Mouse (Mus musculus): ENCODE measurements around the gene Olfr591. TPM values are rescaled to one million over a fixed set of nuclear protein-coding genes. Genes with fewer than 3 reads are reported as not detected.
"Not testable (repeated sequence)": the region's sequence is repeated elsewhere in the genome, so short reads cannot be mapped to it uniquely, and the experiment has no call there.

The Olfr591 gene
- polyA plus RNA-seq (2016; fragmentation: Nextera tagmentation; extraction: Ambion mirVana), result not detected in 2 replicates

- DNase-seq (ENCODE audit: low spot score), result no peak
- Histone ChIP-seq H3K27ac (no peak within 1 kb of the TSS), H3K36me3 (no peaks in the 10 kb centered on the region), H3K9me3 (peaks cover 12% of the 10 kb centered on the region; the same call in 1 of the 2 replicates), H3K4me3 (no peak within 1 kb of the TSS), H3K27me3 (ENCODE audit: insufficient read depth, poor library complexity, severe bottlenecking) (no peaks in the 10 kb centered on the region), H3K4me1 (replicated peaks) (no peaks in the 10 kb centered on the region)
- 81% methylated on average over 1 of the region's 1 CpGs for WGBS
Observed at GRCm38 (mm10) chr7:103178240-103178639, at the start of gene Olfr591. Gene Olfr591 (minus strand): TSS chr7:103178340.

DNA sequence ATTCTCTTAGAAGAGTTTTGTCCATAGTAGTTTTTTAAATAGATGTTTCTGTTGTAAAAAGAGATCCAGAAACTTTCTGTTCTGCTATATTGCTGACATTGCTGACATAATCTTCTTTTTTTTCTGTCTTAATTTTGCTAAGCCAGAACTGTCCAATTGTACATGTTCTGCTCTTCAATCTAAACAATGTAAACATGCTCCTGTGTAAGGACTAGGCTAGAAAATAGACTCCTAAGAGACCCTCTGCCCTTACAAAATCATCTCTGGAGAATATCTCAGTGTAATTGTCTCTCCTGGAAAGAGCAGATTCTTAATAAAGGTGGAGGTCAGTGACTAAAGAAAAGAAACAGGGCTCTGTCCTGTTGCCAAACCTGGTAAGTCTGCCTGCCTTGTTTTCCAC is 38.6 kb upstream of the Olfr591 start, which contains the start of gene Olfr594:
Gene Olfr594, plus strand, starts transcription at position 301 of the 400 bp plus-strand sequence.
- Histone ChIP-seq H3K4me1 (replicated peaks) (no peaks in the 10 kb centered on the region), H3K27ac (no peak within 1 kb of the TSS), H3K4me3 (no peak within 1 kb of the TSS), H3K27me3 (ENCODE audit: insufficient read depth, poor library complexity, severe bottlenecking) (no peaks in the 10 kb centered on the region), H3K36me3 (no peaks in the 10 kb centered on the region), H3K9me3 (no peaks in the 10 kb centered on the region)
- DNase-seq (ENCODE audit: low spot score), result no peak

DNA sequence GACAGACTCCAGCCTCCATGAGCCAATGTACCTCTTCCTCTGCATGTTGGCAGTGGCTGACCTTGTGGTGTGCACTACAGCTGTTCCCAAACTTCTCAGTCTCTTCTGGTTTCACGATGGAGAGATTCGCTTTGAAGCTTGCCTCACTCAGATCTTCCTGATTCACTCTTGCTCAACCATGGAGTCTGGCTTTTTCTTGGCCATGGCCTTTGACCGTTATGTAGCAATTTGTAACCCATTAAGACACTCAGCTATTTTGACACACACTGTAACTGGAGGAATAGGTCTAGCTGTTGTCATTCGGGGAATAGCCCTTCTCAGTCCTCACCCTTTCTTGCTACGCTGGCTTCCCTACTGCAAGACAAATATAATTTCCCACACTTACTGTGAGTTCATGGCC is 33.9 kb upstream of the Olfr591 start:
- 92% methylated on average over 5 of the region's 5 CpGs for WGBS
- not testable (repeated sequence) for H3K9me3 ChIP-seq; H3K4me3 ChIP-seq; H3K36me3 ChIP-seq; H3K4me1 ChIP-seq (replicated peaks); H3K27me3 ChIP-seq (ENCODE audit: insufficient read depth, poor library complexity, severe bottlenecking); DNase-seq (ENCODE audit: low spot score); H3K27ac ChIP-seq

DNA sequence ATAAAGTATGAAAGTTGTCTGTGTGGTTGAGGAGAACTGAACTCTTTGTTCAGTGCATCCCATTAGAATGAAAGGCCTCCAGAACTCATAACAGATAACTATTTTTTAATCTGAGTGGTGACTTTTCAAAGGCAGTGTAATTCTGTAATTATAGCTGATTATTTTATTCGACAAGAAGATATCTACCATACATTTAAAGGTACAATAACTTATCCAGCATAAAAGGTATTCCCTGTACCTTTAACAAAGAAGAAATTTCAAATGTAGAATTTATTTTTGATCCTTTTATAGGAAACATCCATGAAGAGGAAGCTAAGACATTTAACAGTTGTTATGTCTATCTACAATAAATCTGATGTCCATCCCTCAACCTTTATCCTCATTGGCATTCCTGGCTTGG is 33.4 kb upstream of the Olfr591 start, which contains the start of gene Olfr593:
Gene Olfr593, plus strand, starts transcription at position 301 of the 400 bp plus-strand sequence.
- Histone ChIP-seq H3K27ac (no peak within 1 kb of the TSS), H3K4me1 (replicated peaks) (no peaks in the 10 kb centered on the region), H3K27me3 (ENCODE audit: insufficient read depth, poor library complexity, severe bottlenecking) (no peaks in the 10 kb centered on the region), H3K4me3 (no peak within 1 kb of the TSS), H3K36me3 (no peaks in the 10 kb centered on the region), H3K9me3 (no peaks in the 10 kb centered on the region)
- DNase-seq (ENCODE audit: low spot score), result no peak
- WGBS, result 75% methylated on average over 1 of the region's 1 CpGs

- 90% methylated on average over 1 of the region's 1 CpGs for WGBS
- not testable (repeated sequence) for H3K4me1 ChIP-seq (replicated peaks)
Observed at GRCm38 (mm10) chr7:103184503-103184902, 6.4 kb upstream of the Olfr591 start, which contains the start of gene Olfr592. Gene Olfr592 (plus strand): TSS chr7:103184803.

DNA sequence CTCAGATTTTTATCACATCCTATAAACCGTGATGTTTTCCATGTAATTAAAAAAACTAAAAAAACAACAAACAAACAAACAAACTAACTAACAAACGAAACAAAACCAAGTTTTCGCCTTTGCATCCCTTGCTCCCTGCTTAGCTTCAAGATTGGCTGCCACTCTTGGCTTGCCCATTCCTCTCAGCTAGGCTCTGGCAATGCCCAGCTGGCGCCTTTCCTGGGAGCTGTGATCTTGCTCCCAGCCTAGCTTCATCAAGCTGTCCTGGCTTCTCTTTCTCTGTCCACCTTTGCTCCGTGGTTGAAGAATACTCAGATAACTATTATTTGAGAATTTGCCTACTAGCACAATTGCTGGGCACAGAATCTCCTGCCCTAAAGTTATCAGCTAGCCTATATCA is 8.4 kb downstream of the Olfr591 start:
- no peaks in the 10 kb centered on the region for H3K4me1 ChIP-seq (replicated peaks)
- 80% methylated on average over 5 of the region's 5 CpGs for WGBS
- no peak overlapping the region for H3K4me3 ChIP-seq
- H3K9me3 ChIP-seq, result no peaks in the 10 kb centered on the region
- no peak overlapping the region for H3K27ac ChIP-seq
- no peaks in the 10 kb centered on the region for H3K36me3 ChIP-seq
- H3K27me3 ChIP-seq (ENCODE audit: insufficient read depth, poor library complexity, severe bottlenecking), result no peaks in the 10 kb centered on the region
- no peak for DNase-seq (ENCODE audit: low spot score)

More at GRCm38 (mm10) chr7:103184503-103184902, 6.4 kb upstream of the Olfr591 start, which contains the start of gene Olfr592:
- not testable (repeated sequence) for H3K27me3 ChIP-seq (ENCODE audit: insufficient read depth, poor library complexity, severe bottlenecking); H3K4me3 ChIP-seq; H3K36me3 ChIP-seq; DNase-seq (ENCODE audit: low spot score); H3K27ac ChIP-seq
- H3K9me3 ChIP-seq, result peaks cover 15% of the 10 kb centered on the region; the same call in 1 of the 2 replicates

DNA sequence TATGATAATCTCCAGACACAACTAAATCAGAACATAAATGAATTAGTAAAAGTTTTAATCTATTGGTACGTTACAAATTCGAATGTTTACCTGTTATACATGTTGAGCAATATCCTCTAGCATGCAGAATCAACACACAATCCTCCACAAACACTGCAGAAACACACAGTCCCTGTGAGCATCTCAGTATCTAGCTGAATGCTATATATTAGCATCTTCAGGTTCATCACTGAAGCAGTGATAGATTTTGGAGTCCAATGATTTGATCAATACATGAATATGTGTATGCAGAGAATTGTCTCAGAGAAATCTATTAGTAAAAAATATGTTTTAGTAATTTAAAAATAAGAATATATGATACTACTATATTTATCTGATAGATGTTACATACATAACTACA is 21.9 kb downstream of the Olfr591 start, which contains the start of gene Olfr589:
Gene Olfr589, minus strand, starts transcription at position 101 of the 400 bp plus-strand sequence.
- WGBS, result 72% methylated on average over 2 of the region's 2 CpGs
- DNase-seq (ENCODE audit: low spot score), result no peak
- Histone ChIP-seq H3K27me3 (ENCODE audit: insufficient read depth, poor library complexity, severe bottlenecking) (no peaks in the 10 kb centered on the region), H3K4me1 (replicated peaks) (no peaks in the 10 kb centered on the region), H3K36me3 (no peaks in the 10 kb centered on the region), H3K9me3 (no peaks in the 10 kb centered on the region), H3K4me3 (no peak within 1 kb of the TSS), H3K27ac (no peak within 1 kb of the TSS)

DNA sequence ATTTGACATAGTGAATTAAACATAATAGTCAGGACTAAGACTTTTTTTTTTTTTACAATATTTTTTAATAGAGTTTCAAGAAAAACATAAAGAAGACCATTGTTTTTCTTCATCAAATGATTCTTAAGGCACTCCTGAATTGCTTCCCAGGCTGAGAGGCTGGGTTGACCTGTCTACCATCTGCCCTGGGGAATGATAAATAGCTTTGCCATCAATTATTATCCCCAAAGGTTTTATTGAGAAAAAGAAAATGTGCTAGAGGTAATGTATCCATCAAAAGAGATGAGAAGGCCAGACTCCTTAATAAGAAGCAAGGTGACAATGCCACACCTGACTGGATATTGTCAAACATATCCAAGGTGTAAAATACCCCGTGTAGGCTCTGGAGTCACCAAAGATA is 37.6 kb downstream of the Olfr591 start, which contains the start of gene Olfr588-ps1:
Gene Olfr588-ps1, plus strand, starts transcription at position 301 of the 400 bp plus-strand sequence.
- 87% methylated on average over 1 of the region's 1 CpGs for WGBS
- Histone ChIP-seq H3K27me3 (ENCODE audit: insufficient read depth, poor library complexity, severe bottlenecking) (no peaks in the 10 kb centered on the region), H3K9me3 (no peaks in the 10 kb centered on the region), H3K36me3 (no peaks in the 10 kb centered on the region), H3K4me3 (no peak within 1 kb of the TSS), H3K27ac (no peak within 1 kb of the TSS), H3K4me1 (replicated peaks) (no peaks in the 10 kb centered on the region)
- DNase-seq (ENCODE audit: low spot score), result no peak

DNA sequence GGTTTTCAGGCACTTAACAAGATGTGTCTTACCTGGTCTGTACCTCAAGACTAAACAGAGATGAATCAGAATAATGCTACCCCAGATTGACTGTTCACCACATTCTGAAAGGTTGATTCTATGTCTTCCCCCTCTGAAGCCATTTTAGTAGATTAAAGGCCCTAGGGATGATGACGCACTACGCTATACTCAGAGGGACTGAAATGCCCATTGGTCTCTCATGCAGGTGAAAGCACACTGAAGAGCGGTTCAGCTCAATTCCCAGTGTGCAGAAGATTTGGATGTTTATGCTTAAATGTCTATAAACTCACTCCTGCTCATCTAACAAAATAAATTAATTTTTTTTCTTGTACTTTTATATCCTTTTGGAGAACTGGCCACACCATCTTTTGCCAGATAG is 52.6 kb downstream of the Olfr591 start, which contains the start of gene Olfr586:
Gene Olfr586, minus strand, starts transcription at position 101 of the 400 bp plus-strand sequence.
- 94% methylated on average over 3 of the region's 3 CpGs for WGBS
- Histone ChIP-seq H3K27me3 (ENCODE audit: insufficient read depth, poor library complexity, severe bottlenecking) (no peaks in the 10 kb centered on the region), H3K4me3 (no peak within 1 kb of the TSS), H3K36me3 (no peaks in the 10 kb centered on the region), H3K4me1 (replicated peaks) (no peaks in the 10 kb centered on the region), H3K9me3 (no peaks in the 10 kb centered on the region), H3K27ac (no peak within 1 kb of the TSS)
- no peak for DNase-seq (ENCODE audit: low spot score)

GRCm38 (mm10) chr7:103119406-103119805 is 58.7 kb downstream of the Olfr591 start:
- no peaks in the 10 kb centered on the region for H3K4me1 ChIP-seq (replicated peaks)
- H3K36me3 ChIP-seq, result no peaks in the 10 kb centered on the region
- no peaks in the 10 kb centered on the region for H3K27me3 ChIP-seq (ENCODE audit: insufficient read depth, poor library complexity, severe bottlenecking)
- no peak overlapping the region for H3K4me3 ChIP-seq
- WGBS, result 47% methylated on average over 3 of the region's 3 CpGs
- no peak overlapping the region for H3K27ac ChIP-seq
- DNase-seq (ENCODE audit: low spot score), result no peak
- H3K9me3 ChIP-seq, result no peaks in the 10 kb centered on the region

Other genes with a start within 250 kb of the Olfr591 start
- not detected in 2 replicates for gene Olfr573-ps1, start 235.8 kb downstream of the Olfr591 start, polyA plus RNA-seq (2016; fragmentation: Nextera tagmentation; extraction: Ambion mirVana)
- gene Olfr574, start 229.9 kb downstream of the Olfr591 start, polyA plus RNA-seq (2016; fragmentation: Nextera tagmentation; extraction: Ambion mirVana), result not detected in 2 replicates
- gene Olfr575, start 219.6 kb downstream of the Olfr591 start, polyA plus RNA-seq (2016; fragmentation: Nextera tagmentation; extraction: Ambion mirVana), result not detected in 2 replicates
- gene Olfr576, start 215.7 kb downstream of the Olfr591 start, polyA plus RNA-seq (2016; fragmentation: Nextera tagmentation; extraction: Ambion mirVana), result not detected in 2 replicates
- gene Olfr577, start 202.4 kb downstream of the Olfr591 start, polyA plus RNA-seq (2016; fragmentation: Nextera tagmentation; extraction: Ambion mirVana), result not detected in 2 replicates
- gene Olfr578, start 189.0 kb downstream of the Olfr591 start, polyA plus RNA-seq (2016; fragmentation: Nextera tagmentation; extraction: Ambion mirVana), result not detected in 2 replicates
- gene Olfr582, start 140.3 kb downstream of the Olfr591 start, polyA plus RNA-seq (2016; fragmentation: Nextera tagmentation; extraction: Ambion mirVana), result not detected in 2 replicates
- not detected in 2 replicates for gene Olfr583, start 127.0 kb downstream of the Olfr591 start, polyA plus RNA-seq (2016; fragmentation: Nextera tagmentation; extraction: Ambion mirVana)
- gene Olfr584, start 96.5 kb downstream of the Olfr591 start, polyA plus RNA-seq (2016; fragmentation: Nextera tagmentation; extraction: Ambion mirVana), result not detected in 2 replicates
- gene Olfr585, start 80.6 kb downstream of the Olfr591 start, polyA plus RNA-seq (2016; fragmentation: Nextera tagmentation; extraction: Ambion mirVana), result not detected in 2 replicates
- not detected in 2 replicates for gene Olfr586, start 52.7 kb downstream of the Olfr591 start, polyA plus RNA-seq (2016; fragmentation: Nextera tagmentation; extraction: Ambion mirVana)
- gene Olfr588-ps1, start 37.5 kb downstream of the Olfr591 start, polyA plus RNA-seq (2016; fragmentation: Nextera tagmentation; extraction: Ambion mirVana), result not detected in 2 replicates
- not detected in 2 replicates for gene Olfr589, start 22.0 kb downstream of the Olfr591 start, polyA plus RNA-seq (2016; fragmentation: Nextera tagmentation; extraction: Ambion mirVana)
- not detected in 2 replicates for gene Olfr592, start 6.5 kb upstream of the Olfr591 start, polyA plus RNA-seq (2016; fragmentation: Nextera tagmentation; extraction: Ambion mirVana)
- not detected in 2 replicates for gene Olfr593, start 33.5 kb upstream of the Olfr591 start, polyA plus RNA-seq (2016; fragmentation: Nextera tagmentation; extraction: Ambion mirVana)
- not detected in 2 replicates for gene Olfr594, start 38.7 kb upstream of the Olfr591 start, polyA plus RNA-seq (2016; fragmentation: Nextera tagmentation; extraction: Ambion mirVana)
- not detected in 2 replicates for gene Usp17ld, start 74.2 kb upstream of the Olfr591 start, polyA plus RNA-seq (2016; fragmentation: Nextera tagmentation; extraction: Ambion mirVana)
- not detected in 2 replicates for gene Olfr596, start 127.3 kb upstream of the Olfr591 start, polyA plus RNA-seq (2016; fragmentation: Nextera tagmentation; extraction: Ambion mirVana)
- gene Olfr597, start 138.0 kb upstream of the Olfr591 start, polyA plus RNA-seq (2016; fragmentation: Nextera tagmentation; extraction: Ambion mirVana), result not detected in 2 replicates
- not detected in 2 replicates for gene Olfr598, start 145.2 kb upstream of the Olfr591 start, polyA plus RNA-seq (2016; fragmentation: Nextera tagmentation; extraction: Ambion mirVana)
- gene Olfr599, start 157.6 kb upstream of the Olfr591 start, polyA plus RNA-seq (2016; fragmentation: Nextera tagmentation; extraction: Ambion mirVana), result not detected in 2 replicates
- not detected in 2 replicates for gene Olfr600, start 171.3 kb upstream of the Olfr591 start, polyA plus RNA-seq (2016; fragmentation: Nextera tagmentation; extraction: Ambion mirVana)
- not detected in 2 replicates for gene Olfr601, start 184.3 kb upstream of the Olfr591 start, polyA plus RNA-seq (2016; fragmentation: Nextera tagmentation; extraction: Ambion mirVana)
- gene Olfr603, start 207.8 kb upstream of the Olfr591 start, polyA plus RNA-seq (2016; fragmentation: Nextera tagmentation; extraction: Ambion mirVana), result not detected in 2 replicates
- not detected in 2 replicates for gene Usp17lc, start 236.7 kb upstream of the Olfr591 start, polyA plus RNA-seq (2016; fragmentation: Nextera tagmentation; extraction: Ambion mirVana)